Mouse (Mus musculus) CD4-positive helper T cell, adult 2 months (primary cell): ENCODE data around the gene 2310034G01Rik.

Source experiments
- DNase-seq: peaks from one replicate; pipeline ENCODE4 v3.0.0-alpha.2; 2012; ENCODE audit warnings: low read depth, missing footprints, low spot score

The 2310034G01Rik gene

GRCm38 (mm10) chr19:46358381-46358780, 8.3 kb upstream of the 2310034G01Rik start:
- DNase-seq: no peak

GRCm38 (mm10) chr19:46357344-46358280, 7.5 kb upstream of the 2310034G01Rik start:
- DNase-seq: no peak

GRCm38 (mm10) chr19:46356701-46357138, 6.6 kb upstream of the 2310034G01Rik start:
- peak; percentile 89 for DNase-seq

GRCm38 (mm10) chr19:46349550-46349949, 552 bp downstream of the 2310034G01Rik start:
- DNase-seq: no peak

GRCm38 (mm10) chr19:46348761-46349458, 1.2 kb downstream of the 2310034G01Rik start:
- peak; percentile 87 for DNase-seq

GRCm38 (mm10) chr19:46347936-46348668, 2.0 kb downstream of the 2310034G01Rik start:
- DNase-seq: no peak

- no peak for DNase-seq
Measured at GRCm38 (mm10) chr19:46347146-46347545, 3.0 kb downstream of the 2310034G01Rik start.

- no peak for DNase-seq
Measured at GRCm38 (mm10) chr19:46344710-46345419, 5.2 kb downstream of the 2310034G01Rik start.

GRCm38 (mm10) chr19:46339287-46339971, 10.7 kb downstream of the 2310034G01Rik start:
- no peak for DNase-seq

- DNase-seq: no peak
Measured at GRCm38 (mm10) chr19:46338942-46339286, 11.2 kb downstream of the 2310034G01Rik start.

- DNase-seq: peak; percentile 94
Measured at GRCm38 (mm10) chr19:46338331-46338936, 11.7 kb downstream of the 2310034G01Rik start, which contains the start of gene Cuedc2. Gene Cuedc2 (minus strand): TSS chr19:46338702.

GRCm38 (mm10) chr19:46337719-46338330, 12.3 kb downstream of the 2310034G01Rik start:
- no peak for DNase-seq

- no peak for DNase-seq
Measured at GRCm38 (mm10) chr19:46333906-46334305, 16.2 kb downstream of the 2310034G01Rik start.

GRCm38 (mm10) chr19:46332721-46333339, 17.3 kb downstream of the 2310034G01Rik start:
- DNase-seq: no peak

GRCm38 (mm10) chr19:46331936-46332335, 18.2 kb downstream of the 2310034G01Rik start:
- no peak for DNase-seq

- DNase-seq: no peak
Measured at GRCm38 (mm10) chr19:46331326-46331725, 18.8 kb downstream of the 2310034G01Rik start.

GRCm38 (mm10) chr19:46330696-46331095, 19.4 kb downstream of the 2310034G01Rik start:
- no peak for DNase-seq

- DNase-seq: peak; percentile 62
Measured at GRCm38 (mm10) chr19:46329951-46330350, 20.2 kb downstream of the 2310034G01Rik start.

- peak; percentile 52 for DNase-seq
Measured at GRCm38 (mm10) chr19:46329031-46329641, 21.0 kb downstream of the 2310034G01Rik start.
